Mouse (Mus musculus) embryo, embryonic 10.5 days (tissue): ENCODE measurements around the gene Selp.

Experiments
- DNase-seq: peaks from one replicate; pipeline ENCODE4 v3.0.0-alpha.2; 2015; ENCODE audit warnings: low spot score

Gene Selp

DNA sequence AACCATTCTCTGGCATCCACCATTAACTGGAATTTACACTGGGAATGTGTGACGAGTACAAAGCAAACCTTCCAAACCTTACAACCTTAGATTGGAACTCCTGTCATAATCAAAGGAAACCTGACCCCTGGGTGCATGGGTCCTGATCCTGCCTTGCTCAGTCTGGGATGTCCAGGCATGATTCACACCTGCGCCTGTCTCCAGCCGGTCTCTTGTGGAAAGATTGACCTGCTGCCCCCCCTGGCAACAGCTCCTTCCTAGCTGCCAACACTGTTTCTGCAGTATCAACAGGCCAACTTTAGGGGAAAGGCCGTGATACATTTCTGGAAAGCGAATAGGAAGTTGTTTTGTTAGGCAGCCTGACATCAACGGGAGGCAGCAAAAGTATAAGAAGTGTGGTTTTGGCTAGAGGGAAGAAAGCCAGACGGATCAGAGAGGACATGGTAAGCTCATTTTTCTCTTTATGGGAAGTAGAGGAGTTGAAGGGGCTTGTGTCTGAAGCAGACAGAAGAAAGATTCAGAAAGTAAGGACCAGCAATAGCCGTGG lies at the start of gene Selp:
Selp (plus strand) TSS at position 318 of the 547 bp plus-strand sequence.
- DNase-seq, result no peak

DNA sequence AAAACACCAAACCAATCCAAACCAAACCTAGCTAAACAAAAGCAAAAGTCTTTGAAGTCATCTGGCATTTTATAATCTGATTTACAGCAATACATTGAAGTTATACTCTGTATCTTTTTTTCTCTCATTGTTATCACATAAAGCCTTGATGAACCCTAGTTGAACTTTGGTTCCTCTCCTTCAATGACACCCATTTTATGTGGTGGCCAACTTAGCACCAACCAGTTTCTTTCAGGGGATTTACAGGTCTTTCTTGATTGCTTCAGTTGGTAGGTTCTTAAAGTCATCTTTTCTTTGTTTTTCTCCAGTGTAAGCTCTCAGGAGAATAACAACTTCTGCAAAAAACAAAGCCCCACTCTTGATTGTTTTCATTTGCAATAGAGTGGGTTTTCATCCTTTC lies 45.8 kb upstream of the Selp start:
- DNase-seq, result no peak

- DNase-seq, result no peak
Measured at GRCm38 (mm10) chr1:164070461-164070860, 44.6 kb upstream of the Selp start.

DNA sequence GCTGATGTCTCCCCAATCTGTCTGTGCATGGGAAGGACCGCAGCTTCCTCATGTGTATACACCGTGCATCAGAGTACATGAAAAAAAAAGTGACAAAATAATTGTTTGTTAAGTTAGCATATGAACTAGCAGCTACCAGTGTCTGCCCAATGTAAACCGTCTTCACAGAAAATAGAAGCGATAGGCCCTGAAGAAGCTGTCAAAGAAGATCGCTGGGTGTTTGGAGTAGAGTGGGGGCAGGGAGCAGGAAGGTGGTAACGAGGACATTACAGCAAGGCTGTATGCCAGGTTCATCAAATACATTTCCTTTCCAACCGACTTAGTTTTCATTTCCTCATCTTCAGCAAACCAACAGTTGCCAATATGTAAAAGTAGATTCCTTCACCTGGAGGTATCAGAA lies 44.0 kb upstream of the Selp start:
- no peak for DNase-seq

GRCm38 (mm10) chr1:164072001-164072400 lies 43.1 kb upstream of the Selp start:
- DNase-seq, result no peak

GRCm38 (mm10) chr1:164073091-164073490 lies 42.0 kb upstream of the Selp start:
- no peak for DNase-seq

GRCm38 (mm10) chr1:164073803-164074202 lies 41.3 kb upstream of the Selp start:
- no peak for DNase-seq

DNA sequence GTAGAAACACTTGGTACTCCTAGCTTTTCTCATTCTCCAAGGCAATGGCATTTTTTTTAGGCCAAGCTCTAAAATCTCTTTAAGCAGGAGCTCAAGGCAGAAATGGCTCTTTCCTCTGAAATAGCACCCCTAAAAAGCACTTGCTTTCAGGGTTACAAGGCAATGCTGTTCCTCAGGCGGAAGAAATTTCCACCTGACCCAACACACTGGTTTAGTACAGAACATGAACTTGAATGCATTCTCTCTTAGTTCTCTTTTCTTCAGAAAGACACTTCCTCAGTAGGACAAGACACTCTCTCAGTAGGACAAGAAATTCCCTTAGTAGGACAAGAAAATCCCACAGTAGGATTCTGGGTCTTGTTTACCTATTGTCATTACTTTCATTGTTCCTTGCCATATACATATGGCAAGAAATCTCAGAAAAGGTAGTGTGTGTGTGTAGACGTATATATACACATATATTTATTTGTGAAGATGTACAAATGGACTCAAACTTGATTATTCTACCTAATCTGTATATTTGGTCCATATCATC lies 40.4 kb upstream of the Selp start:
- DNase-seq, result no peak

GRCm38 (mm10) chr1:164075416-164075815 lies 39.6 kb upstream of the Selp start:
- DNase-seq, result no peak

- DNase-seq, result no peak
Measured at GRCm38 (mm10) chr1:164076441-164076840, 38.6 kb upstream of the Selp start.

DNA sequence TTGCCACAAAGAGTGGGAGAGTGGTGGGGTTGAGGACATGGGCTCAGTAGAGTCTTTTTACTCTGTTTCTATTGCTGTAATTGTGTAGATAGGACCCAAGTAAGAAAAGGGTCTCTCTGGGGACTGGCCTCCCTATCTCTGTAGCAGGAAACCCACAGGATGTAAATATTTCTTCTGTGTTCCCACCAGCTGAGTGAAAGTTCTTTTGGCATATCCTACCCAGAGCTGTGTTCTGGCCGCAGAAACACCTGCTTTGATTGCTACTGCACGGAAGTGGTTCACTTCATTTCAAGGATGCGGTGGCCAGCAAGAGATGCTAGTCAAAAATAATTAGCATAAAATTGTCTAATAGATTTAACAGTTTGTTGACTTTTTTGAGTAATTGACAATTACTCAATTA lies 38.0 kb upstream of the Selp start:
- DNase-seq, result no peak

- no peak for DNase-seq
Measured at GRCm38 (mm10) chr1:164078323-164078741, 36.7 kb upstream of the Selp start.

GRCm38 (mm10) chr1:164079091-164079490 lies 36.0 kb upstream of the Selp start:
- DNase-seq, result no peak

DNA sequence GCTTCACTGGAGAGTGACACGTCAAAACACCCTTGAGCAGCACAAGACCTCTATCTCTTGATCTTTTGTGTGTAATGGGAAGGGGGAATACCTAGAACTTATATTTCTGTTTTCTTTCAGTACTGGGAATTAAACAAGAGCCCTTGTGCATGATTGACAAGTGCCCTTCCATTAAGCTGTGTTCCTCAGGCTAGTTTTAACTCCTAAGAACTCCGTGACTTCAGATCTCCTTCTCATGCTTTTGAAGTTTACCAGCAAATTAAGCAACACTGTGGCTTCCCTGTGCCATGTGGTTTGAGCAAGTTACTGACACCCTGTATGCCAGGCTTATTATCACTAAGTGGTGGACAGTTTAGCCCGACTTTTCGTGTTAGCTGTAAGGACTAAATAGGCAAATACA lies 32.0 kb upstream of the Selp start:
- DNase-seq, result no peak

GRCm38 (mm10) chr1:164086797-164087196 lies 28.3 kb upstream of the Selp start:
- no peak for DNase-seq

GRCm38 (mm10) chr1:164087872-164088271 lies 27.2 kb upstream of the Selp start:
- DNase-seq, result no peak

DNA sequence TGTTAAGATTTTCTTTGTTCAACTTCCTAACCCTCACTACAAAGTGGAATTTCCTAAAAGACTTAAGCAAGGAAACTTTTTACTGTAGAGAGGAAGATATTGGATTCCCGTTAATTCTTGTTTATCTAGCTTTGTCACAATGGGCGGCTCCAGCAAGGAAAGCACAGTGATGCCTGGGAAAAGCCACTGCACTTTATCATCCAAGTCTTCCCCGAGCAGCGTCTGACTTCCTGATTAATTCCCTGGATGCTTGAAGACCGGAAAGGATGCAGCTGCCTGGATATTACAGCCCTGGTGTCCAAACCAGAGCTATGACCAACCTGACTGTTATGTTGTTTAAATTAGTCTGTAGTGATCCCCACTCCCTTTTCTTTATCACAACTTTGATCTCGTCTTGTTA lies 18.3 kb upstream of the Selp start:
- DNase-seq, result no peak

DNA sequence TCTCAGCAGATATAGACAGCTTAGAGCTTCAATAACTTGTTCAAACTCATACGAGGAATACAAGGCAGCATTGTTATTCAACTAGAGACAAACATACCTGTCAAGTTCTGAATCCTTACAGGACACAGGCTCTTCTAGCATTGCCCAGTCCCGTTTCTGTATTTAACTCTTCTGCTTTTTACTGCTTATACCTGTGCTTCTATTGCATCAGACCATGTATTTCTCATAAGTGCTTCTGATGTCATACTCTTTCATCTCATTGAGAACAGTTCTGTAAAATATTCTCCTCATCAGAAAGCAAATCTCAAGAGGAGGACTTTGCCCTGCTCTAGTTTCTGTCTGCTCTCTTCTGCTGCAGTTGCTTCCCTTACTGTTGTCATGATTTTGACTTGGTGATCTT lies 17.2 kb upstream of the Selp start:
- no peak for DNase-seq

- no peak for DNase-seq
Measured at GRCm38 (mm10) chr1:164098372-164098771, 16.7 kb upstream of the Selp start.

- no peak for DNase-seq
Measured at GRCm38 (mm10) chr1:164109763-164110162, 5.3 kb upstream of the Selp start.

DNA sequence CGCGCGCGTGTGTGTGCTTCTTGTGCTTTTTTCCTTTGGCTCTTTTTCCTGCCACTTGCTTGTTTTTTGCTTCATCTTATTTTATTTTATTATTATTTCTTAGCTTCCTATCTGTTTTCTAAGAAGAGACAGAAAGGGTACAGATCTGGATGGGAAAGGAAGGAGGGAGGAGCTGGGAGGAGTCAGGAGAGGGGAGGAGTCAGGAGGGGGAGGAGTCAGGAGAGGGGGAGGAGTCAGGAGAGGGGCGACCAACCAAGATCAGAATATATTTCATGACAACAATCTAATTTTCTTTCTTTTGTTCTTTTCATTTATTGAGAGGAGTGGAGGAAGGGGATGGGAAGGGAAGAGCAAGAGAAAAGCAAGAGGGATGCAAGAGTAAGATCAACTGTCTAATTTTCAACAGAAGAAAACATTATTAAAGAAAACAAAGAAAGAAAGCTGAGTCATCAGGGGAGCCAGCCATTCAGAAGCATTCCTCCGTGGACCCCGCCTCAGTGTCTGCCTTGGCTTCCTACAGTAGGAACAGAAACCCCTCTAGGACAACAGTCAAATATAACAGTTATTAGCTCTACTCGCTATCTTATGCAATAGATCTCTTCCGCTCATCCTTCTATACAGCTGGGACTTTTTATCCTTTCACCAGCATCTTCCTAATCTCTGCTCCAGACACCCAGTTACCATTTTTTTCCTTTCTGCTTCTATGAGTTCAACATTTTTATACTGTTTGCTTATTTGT lies 4.3 kb upstream of the Selp start:
- DNase-seq, result no peak

DNA sequence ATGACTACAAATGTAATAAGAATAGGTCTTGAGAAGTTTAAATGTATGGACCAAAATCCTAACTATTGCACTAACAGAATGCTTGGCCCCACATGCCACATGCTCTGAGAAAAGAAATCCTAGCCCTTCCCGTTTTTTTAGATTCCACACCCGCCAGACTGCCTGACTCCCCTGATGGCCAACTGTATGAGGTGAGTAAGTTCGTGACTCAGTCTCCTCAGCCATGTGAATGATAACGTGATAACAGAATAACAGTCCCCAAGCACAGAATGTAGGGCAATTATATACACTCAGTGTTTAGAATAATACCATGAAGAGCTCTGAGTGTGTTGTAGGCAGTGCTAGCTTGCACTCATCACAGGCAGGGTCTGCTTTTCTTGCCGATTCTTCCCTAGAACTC lies 784 bp upstream of the Selp start:
- no peak for DNase-seq

DNA sequence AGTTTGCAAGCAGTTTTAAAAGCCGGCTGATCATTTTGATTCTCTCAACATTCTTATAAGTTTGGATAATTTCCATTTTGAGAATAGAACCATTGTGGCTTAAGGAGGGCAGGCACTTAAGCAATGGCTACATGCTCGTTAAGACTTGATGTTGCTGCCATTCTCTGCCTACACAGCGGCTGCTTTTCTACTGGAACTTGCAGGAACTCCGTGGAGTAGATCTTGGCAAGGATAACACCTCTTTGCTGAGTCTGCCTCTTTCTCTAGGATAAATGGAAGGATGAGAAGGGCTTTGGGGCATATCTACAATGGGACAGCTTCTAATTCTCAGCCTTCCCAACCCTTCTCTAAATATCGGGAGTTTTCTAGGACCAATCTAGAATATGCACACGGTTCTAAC lies 583 bp downstream of the Selp start:
- DNase-seq, result no peak

DNA sequence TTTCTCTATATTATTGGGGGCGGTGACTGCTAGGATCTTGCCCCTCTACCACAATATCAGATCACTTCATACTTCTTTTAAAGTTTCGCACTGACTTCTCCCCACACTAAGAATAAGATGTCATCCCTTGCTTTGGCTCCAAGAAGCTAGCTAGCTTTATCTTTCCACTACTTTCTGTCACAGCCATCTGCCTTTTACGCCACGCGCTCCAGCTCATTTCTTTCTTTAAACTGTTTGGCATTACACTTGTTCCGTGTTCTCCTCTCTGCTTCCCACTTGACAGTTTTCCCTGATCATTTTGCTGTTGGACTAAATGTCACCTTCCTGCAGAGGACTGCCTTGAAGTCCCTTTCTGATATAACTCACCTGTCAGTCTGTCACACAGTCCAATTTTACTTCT lies 2.8 kb downstream of the Selp start:
- no peak for DNase-seq
